Mouse (Mus musculus) hindbrain, embryonic 16.5 days (tissue): Measurements from ENCODE around the gene Wnt5b. TPM values are rescaled to one million over a fixed set of nuclear protein-coding genes. Genes with fewer than 3 reads are reported as not detected.
"Not testable (repeated sequence)": the region's sequence is repeated elsewhere in the genome, so short reads cannot be mapped to it uniquely, and the experiment has no call there.

Experiments
- ATAC-seq: fragments of 200-750 bp; cut with Nextera tagmentation; 2 replicates; pipeline ENCODE4 v1.8.0; 2017; ENCODE audit warnings: moderate TSS enrichment, moderate library complexity
- H3K27ac ChIP-seq: fragments of 300-500 bp; sonication (generic); 2 replicates; pipeline ENCODE4 v1.5.1; 2014; ENCODE audit warnings: low read depth, mild to moderate bottlenecking, control low read depth, low read length, moderate library complexity
- H3K27me3 ChIP-seq: fragments of 300-500 bp; sonication (generic); replicated peaks from 2 replicates; pipeline ENCODE4 v1.6.1; 2014; ENCODE audit warnings: low read length; ENCODE audit not compliant: control insufficient read depth, insufficient read depth
- H3K36me3 ChIP-seq: fragments of 300-500 bp; sonication (generic); 2 replicates; pipeline ENCODE4 v1.6.1; 2014; ENCODE audit warnings: mild to moderate bottlenecking, low read length, moderate library complexity, mixed read lengths; ENCODE audit not compliant: control insufficient read depth, insufficient read depth
- H3K4me1 ChIP-seq: fragments of 300-500 bp; sonication (generic); 2 replicates; pipeline ENCODE4 v1.6.1; 2014; ENCODE audit warnings: low read depth, low read length; ENCODE audit not compliant: control insufficient read depth, insufficient read depth
- H3K4me2 ChIP-seq: fragments of 300-500 bp; sonication (generic); 2 replicates; pipeline ENCODE4 v1.6.1; 2014; ENCODE audit warnings: mild to moderate bottlenecking, low read length, control low read depth, moderate library complexity
- H3K4me3 ChIP-seq: fragments of 300-500 bp; sonication (generic); 2 replicates; pipeline ENCODE4 v1.5.1; 2014; ENCODE audit warnings: mild to moderate bottlenecking, low read length, control low read depth, moderate library complexity
- H3K9ac ChIP-seq: fragments of 300-500 bp; sonication (generic); 2 replicates; pipeline ENCODE4 v1.6.1; 2014; ENCODE audit warnings: low read depth, mild to moderate bottlenecking, control low read depth, low read length, moderate library complexity
- H3K9me3 ChIP-seq: fragments of 300-500 bp; sonication (generic); 2 replicates; pipeline ENCODE4 v1.6.1; 2014; ENCODE audit warnings: mild to moderate bottlenecking, low read length, moderate library complexity; ENCODE audit not compliant: control insufficient read depth
- WGBS: fragments of 180-500 bp; shearing (Covaris S2); extraction: QIAGEN DNeasy Blood & Tissue Kit; methylation state at CpG from one replicate; pipeline ENCODE4 v1.1.7; 2014; 5-methylcytosine and 5-hydroxymethylcytosine counted together
- polyA plus RNA-seq: library from polyadenylated mRNA; unstranded; fragments of >200 nt; fragmentation: Nextera tagmentation; extraction: Ambion mirVana; gene quantifications from 2 replicates; pipeline ENCODE4 v1.2.1, GENCODE M21; 2015

Gene Wnt5b
- polyA plus RNA-seq, 1 experiment from 2014 or later, result 4.1 TPM

- H3K4me3 ChIP-seq, result no peak overlapping the region
- no peaks in the 10 kb centered on the region for H3K9me3 ChIP-seq
- H3K4me1 ChIP-seq, result peaks cover 11% of the 10 kb centered on the region
- no peak overlapping the region for H3K9ac ChIP-seq
- ATAC-seq, result peak; percentile 77
- peak overlapping the region; percentile 47 for H3K4me2 ChIP-seq
- H3K27me3 ChIP-seq, result no peaks in the 10 kb centered on the region
- 41% methylated on average over 12 of the region's 12 CpGs for WGBS
- no peaks in the 10 kb centered on the region for H3K36me3 ChIP-seq
- no peak overlapping the region for H3K27ac ChIP-seq
Observed at GRCm38 (mm10) chr6:119443742-119444645, 100.2 kb downstream of the Wnt5b start.

- not testable (repeated sequence) for H3K27me3 ChIP-seq, H3K4me2 ChIP-seq, H3K4me1 ChIP-seq, H3K4me3 ChIP-seq, H3K27ac ChIP-seq, ATAC-seq, H3K9me3 ChIP-seq, H3K9ac ChIP-seq, H3K36me3 ChIP-seq
- 85% methylated on average over 5 of the region's 5 CpGs for WGBS
Observed at GRCm38 (mm10) chr6:119442729-119443128, 101.4 kb downstream of the Wnt5b start.

- Histone ChIP-seq H3K9ac (no peak overlapping the region), H3K4me1 (peaks cover 2% of the 10 kb centered on the region; the same call in 1 of the 2 replicates), H3K4me2 (no peak overlapping the region), H3K9me3 (no peaks in the 10 kb centered on the region), H3K27ac (no peak overlapping the region), H3K36me3 (no peaks in the 10 kb centered on the region), H3K27me3 (no peaks in the 10 kb centered on the region), H3K4me3 (no peak overlapping the region)
- WGBS, result 38% methylated on average over 8 of the region's 8 CpGs
- peak; percentile 56; the same call in 1 of the 2 replicates for ATAC-seq
Observed at GRCm38 (mm10) chr6:119437894-119438761, 106.0 kb downstream of the Wnt5b start.

GRCm38 (mm10) chr6:119434394-119434793 is 109.8 kb downstream of the Wnt5b start:
- Histone ChIP-seq H3K9ac (no peak overlapping the region), H3K27ac (no peak overlapping the region), H3K4me1 (peaks cover 2% of the 10 kb centered on the region; the same call in 1 of the 2 replicates), H3K36me3 (no peaks in the 10 kb centered on the region), H3K27me3 (no peaks in the 10 kb centered on the region), H3K4me3 (no peak overlapping the region), H3K4me2 (no peak overlapping the region), H3K9me3 (no peaks in the 10 kb centered on the region)
- WGBS, result 88% methylated on average over 4 of the region's 4 CpGs
- no peak for ATAC-seq

GRCm38 (mm10) chr6:119431751-119432324 is 112.3 kb downstream of the Wnt5b start:
- Histone ChIP-seq H3K4me1 (no peaks in the 10 kb centered on the region), H3K9me3 (no peaks in the 10 kb centered on the region), H3K4me2 (no peak overlapping the region), H3K27me3 (no peaks in the 10 kb centered on the region), H3K9ac (no peak overlapping the region), H3K4me3 (no peak overlapping the region), H3K27ac (no peak overlapping the region), H3K36me3 (no peaks in the 10 kb centered on the region)
- 82% methylated on average over 6 of the region's 6 CpGs for WGBS
- no peak for ATAC-seq

GRCm38 (mm10) chr6:119430508-119430907 is 113.6 kb downstream of the Wnt5b start:
- Histone ChIP-seq H3K4me1 (no peaks in the 10 kb centered on the region), H3K4me2 (no peak overlapping the region), H3K4me3 (no peak overlapping the region), H3K9ac (no peak overlapping the region), H3K9me3 (no peaks in the 10 kb centered on the region), H3K36me3 (no peaks in the 10 kb centered on the region), H3K27me3 (no peaks in the 10 kb centered on the region), H3K27ac (no peak overlapping the region)
- 34% methylated on average over 2 of the region's 2 CpGs for WGBS
- no peak for ATAC-seq

- H3K9me3 ChIP-seq, result no peaks in the 10 kb centered on the region
- WGBS, result 97% methylated on average over 13 of the region's 13 CpGs
- H3K27me3 ChIP-seq, result no peaks in the 10 kb centered on the region
- no peaks in the 10 kb centered on the region for H3K4me1 ChIP-seq
- no peak overlapping the region for H3K4me2 ChIP-seq
- H3K4me3 ChIP-seq, result no peak overlapping the region
- no peaks in the 10 kb centered on the region for H3K36me3 ChIP-seq
- no peak overlapping the region for H3K9ac ChIP-seq
- no peak overlapping the region for H3K27ac ChIP-seq
- ATAC-seq, result no peak
Observed at GRCm38 (mm10) chr6:119429311-119429710, 114.8 kb downstream of the Wnt5b start.

GRCm38 (mm10) chr6:119428611-119429010 is 115.5 kb downstream of the Wnt5b start:
- no peaks in the 10 kb centered on the region for H3K4me1 ChIP-seq
- no peak overlapping the region for H3K4me2 ChIP-seq
- ATAC-seq, result no peak
- WGBS, result 89% methylated on average over 3 of the region's 3 CpGs
- no peak overlapping the region for H3K27ac ChIP-seq
- H3K9me3 ChIP-seq, result no peaks in the 10 kb centered on the region
- H3K4me3 ChIP-seq, result no peak overlapping the region
- H3K27me3 ChIP-seq, result no peaks in the 10 kb centered on the region
- no peaks in the 10 kb centered on the region for H3K36me3 ChIP-seq
- no peak overlapping the region for H3K9ac ChIP-seq

- WGBS, result 95% methylated on average over 4 of the region's 4 CpGs
- H3K9me3 ChIP-seq, result no peaks in the 10 kb centered on the region
- ATAC-seq, result no peak
Observed at GRCm38 (mm10) chr6:119421001-119421400, 123.1 kb downstream of the Wnt5b start.

More at GRCm38 (mm10) chr6:119421001-119421400, 123.1 kb downstream of the Wnt5b start:
- Histone ChIP-seq H3K9ac (no peak overlapping the region), H3K36me3 (no peaks in the 10 kb centered on the region), H3K4me1 (peaks cover 4% of the 10 kb centered on the region), H3K4me3 (no peak overlapping the region), H3K27ac (no peak overlapping the region), H3K27me3 (no peaks in the 10 kb centered on the region), H3K4me2 (no peak overlapping the region)
